Mouse (Mus musculus) forebrain, embryonic 11.5 days (tissue): Measurements from ENCODE around the gene Slc25a12. TPM values are rescaled to one million over a fixed set of nuclear protein-coding genes. Genes with fewer than 3 reads are reported as not detected.

Experiments used
- ATAC-seq: fragments of 200-750 bp; cut with Nextera tagmentation; replicated peaks from 2 replicates; pipeline ENCODE4 v1.8.0; 2017; ENCODE audit warnings: moderate TSS enrichment; ENCODE audit not compliant: low FRiP score
- DNase-seq: peaks from one replicate; pipeline ENCODE4 v3.0.0-alpha.2; 2017; ENCODE audit warnings: low spot score
- H3K27ac ChIP-seq: fragments of 300-500 bp; sonication (generic); 2 replicates; pipeline ENCODE4 v1.5.1; 2014; ENCODE audit warnings: low read depth, low read length
- H3K27me3 ChIP-seq: fragments of 300-500 bp; sonication (generic); 2 replicates; pipeline ENCODE4 v1.6.1; 2014; ENCODE audit warnings: mild to moderate bottlenecking, low read length, mixed read lengths; ENCODE audit not compliant: control insufficient read depth, insufficient read depth
- H3K36me3 ChIP-seq: fragments of 300-500 bp; sonication (generic); 2 replicates; pipeline ENCODE4 v1.6.1; 2014; ENCODE audit warnings: mild to moderate bottlenecking, low read length, moderate library complexity, mixed read lengths; ENCODE audit not compliant: control insufficient read depth, insufficient read depth
- H3K4me1 ChIP-seq: fragments of 300-500 bp; sonication (generic); replicated peaks from 2 replicates; pipeline ENCODE4 v1.6.1; 2014; ENCODE audit warnings: low read length, mixed read lengths; ENCODE audit not compliant: control insufficient read depth, insufficient read depth
- H3K4me2 ChIP-seq: fragments of 300-500 bp; sonication (generic); 2 replicates; pipeline ENCODE4 v1.6.1; 2014; ENCODE audit warnings: low read depth, mild to moderate bottlenecking, low read length, moderate library complexity, mixed read lengths; ENCODE audit not compliant: severe bottlenecking
- H3K4me3 ChIP-seq: fragments of 300-500 bp; sonication (generic); 2 replicates; pipeline ENCODE4 v1.5.1; 2014; ENCODE audit warnings: low read depth, low read length
- H3K9ac ChIP-seq: fragments of 300-500 bp; sonication (generic); 2 replicates; pipeline ENCODE4 v1.6.1; 2014; ENCODE audit warnings: low read length
- H3K9me3 ChIP-seq: fragments of 300-500 bp; sonication (generic); 2 replicates; pipeline ENCODE4 v1.6.1; 2016; ENCODE audit warnings: low read length, mixed read lengths; ENCODE audit not compliant: control insufficient read depth
- WGBS: fragments of 180-500 bp; shearing (Covaris S2); extraction: QIAGEN DNeasy Blood & Tissue Kit; methylation state at CpG from one replicate; pipeline ENCODE4 v1.1.7; 2014; 5-methylcytosine and 5-hydroxymethylcytosine counted together
- polyA plus RNA-seq: library from polyadenylated mRNA; unstranded; fragments of >200 nt; fragmentation: Nextera tagmentation; extraction: Ambion mirVana; gene quantifications from 2 replicates; pipeline ENCODE4 v1.2.1, GENCODE M21; 2014

Gene Slc25a12
- polyA plus RNA-seq: 50.6 and 55.8 TPM in 2 replicates

DNA sequence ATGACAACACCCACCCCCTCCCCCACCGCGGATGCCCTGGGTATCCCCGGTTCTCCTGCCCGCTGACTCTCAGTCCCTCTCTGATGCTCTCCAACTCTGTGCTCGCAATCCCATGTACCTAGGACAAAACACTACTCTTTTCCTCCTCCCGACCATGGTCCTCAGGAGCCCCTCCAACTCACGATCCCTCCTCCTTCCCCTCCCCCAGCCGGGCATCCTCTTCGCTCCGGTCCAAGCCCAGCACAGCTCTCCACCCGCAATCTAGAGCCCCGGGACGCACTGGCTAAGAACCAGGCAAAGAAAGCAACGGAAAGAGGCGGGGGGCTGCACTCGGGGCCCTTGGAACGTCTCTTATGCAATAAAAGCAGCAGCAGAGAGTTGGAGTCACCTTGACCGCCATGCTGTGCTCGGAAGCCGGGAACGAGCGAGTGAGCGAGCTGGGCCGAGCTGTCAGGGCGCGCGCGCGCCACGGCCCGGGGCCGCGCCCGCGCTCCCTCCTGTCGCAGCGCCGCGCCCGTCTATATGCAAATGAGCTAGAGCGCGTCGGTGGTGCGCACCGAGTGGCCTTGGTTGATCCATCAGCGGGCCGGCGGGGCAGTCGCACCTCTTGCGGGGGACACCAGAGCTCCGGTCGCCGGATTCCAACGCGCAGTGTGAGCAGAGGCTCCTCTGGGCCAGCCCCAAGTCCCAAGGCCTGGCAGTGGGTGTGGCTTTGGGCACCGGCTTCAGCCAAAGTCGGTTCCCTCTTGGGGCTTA lies at the start of gene Slc25a12:
TSS of gene Slc25a12 (minus strand) at position 625 of the 756 bp plus-strand sequence.
- Histone ChIP-seq H3K4me2 (peak within 1 kb of the TSS; percentile 65), H3K4me1 (peaks cover 2% of the 10 kb centered on the region; the same call in 1 of the 2 replicates), H3K27ac (no peak within 1 kb of the TSS), H3K9ac (peak within 1 kb of the TSS; percentile 61), H3K9me3 (no peaks in the 10 kb centered on the region), H3K4me3 (peak within 1 kb of the TSS; percentile 51), H3K27me3 (no peaks in the 10 kb centered on the region), H3K36me3 (no peaks in the 10 kb centered on the region)
- ATAC-seq (peak; percentile 95), DNase-seq (peak; percentile 91)
- under 1% methylated on average over 57 of the region's 57 CpGs for WGBS

DNA sequence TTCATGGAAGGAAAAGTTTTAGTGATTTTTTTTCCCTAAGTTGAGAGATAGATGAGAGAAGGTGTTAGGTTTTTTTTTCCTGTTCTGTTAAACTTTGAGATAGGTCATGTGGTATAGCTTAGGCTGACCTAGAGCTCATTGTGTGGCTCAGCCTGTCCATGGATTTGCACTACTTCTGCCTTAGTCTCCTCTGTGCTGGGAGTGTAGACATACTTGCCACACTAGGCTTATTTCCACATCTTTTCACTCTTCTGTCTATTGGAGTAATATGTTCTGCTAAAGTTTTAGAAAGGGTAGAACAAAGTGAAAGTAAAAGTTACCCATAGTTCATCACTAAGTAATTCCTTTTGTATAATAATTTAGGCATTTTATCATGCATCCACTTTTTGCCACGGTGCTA lies 38.1 kb upstream of the Slc25a12 start:
- Histone ChIP-seq H3K27ac (no peak overlapping the region), H3K9ac (no peak overlapping the region), H3K27me3 (no peaks in the 10 kb centered on the region), H3K4me2 (no peak overlapping the region), H3K4me3 (no peak overlapping the region), H3K9me3 (no peaks in the 10 kb centered on the region), H3K36me3 (peaks cover 3% of the 10 kb centered on the region; the same call in 1 of the 2 replicates), H3K4me1 (no peaks in the 10 kb centered on the region)
- ATAC-seq (no peak), DNase-seq (no peak)
- WGBS: 98% methylated on average over 1 of the region's 1 CpGs

DNA sequence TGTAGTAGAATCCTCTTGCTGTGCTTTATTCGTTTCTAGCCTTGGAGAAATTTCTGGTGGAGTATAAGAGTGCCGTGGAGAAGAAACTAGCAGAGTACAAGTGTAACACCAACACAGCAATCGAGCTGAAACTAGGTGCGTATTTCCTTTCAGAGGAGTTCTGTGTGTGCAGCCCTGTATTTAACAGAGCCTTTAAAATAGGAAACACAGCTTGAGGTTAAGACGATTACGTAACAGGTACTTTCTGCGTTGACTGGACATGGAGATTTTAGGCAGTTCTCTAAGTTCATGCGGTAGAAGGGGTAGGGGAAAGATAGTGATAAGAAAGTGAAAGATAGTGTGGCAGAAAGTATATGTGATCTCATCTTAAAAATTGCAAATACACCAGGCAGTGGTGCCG lies 22.3 kb upstream of the Slc25a12 start:
- Histone ChIP-seq H3K9ac (peak overlapping the region; percentile 86), H3K4me3 (peak overlapping the region; percentile 79), H3K27ac (no peak overlapping the region), H3K9me3 (no peaks in the 10 kb centered on the region), H3K36me3 (peaks cover 2% of the 10 kb centered on the region; the same call in 1 of the 2 replicates), H3K4me2 (peak overlapping the region; percentile 61), H3K4me1 (no peaks in the 10 kb centered on the region; the same call in 1 of the 2 replicates), H3K27me3 (no peaks in the 10 kb centered on the region)
- ATAC-seq (no peak), DNase-seq (no peak)
- WGBS: 67% methylated on average over 9 of the region's 9 CpGs

DNA sequence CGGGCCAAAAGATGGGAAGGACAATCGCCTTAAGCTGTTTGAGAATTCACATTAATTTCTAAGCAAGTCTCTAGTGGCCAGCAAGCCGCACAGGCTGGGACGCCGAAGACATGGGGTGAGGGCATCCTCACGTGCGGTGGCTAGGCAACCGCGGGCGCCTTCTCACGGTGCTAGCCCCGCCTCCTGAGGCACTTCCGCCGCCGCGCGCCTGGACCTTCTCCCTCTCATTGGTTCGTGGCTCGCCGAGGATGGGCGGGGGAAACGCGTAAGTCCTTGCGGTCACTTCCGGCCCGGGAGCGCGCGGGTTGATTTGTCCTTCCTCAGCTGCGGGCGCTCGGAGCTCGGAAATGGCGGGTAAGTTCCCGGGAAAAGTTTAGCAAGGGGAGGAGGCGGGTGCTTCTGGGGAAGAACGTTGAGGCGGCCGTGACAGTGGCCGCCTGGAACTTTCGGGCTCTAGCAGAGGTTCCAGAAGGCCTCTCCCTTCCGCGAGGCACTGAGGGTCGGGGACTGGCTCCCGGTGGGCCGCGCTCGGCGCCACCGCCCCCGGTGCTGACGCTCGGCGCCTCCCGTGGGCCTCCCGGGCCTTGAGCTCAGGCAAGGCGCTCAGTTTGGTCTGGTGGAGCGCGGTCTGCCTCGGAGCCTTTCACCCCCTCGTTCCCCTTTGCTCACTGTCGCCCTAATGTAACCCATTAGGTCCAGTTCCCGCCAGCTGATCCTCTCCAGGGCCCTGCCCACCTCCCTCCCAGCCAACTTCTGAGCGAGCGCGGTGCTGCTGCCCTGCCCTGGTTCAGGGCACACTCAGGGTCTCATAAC lies 21.6 kb upstream of the Slc25a12 start, which contains the start of gene Hat1:
TSS of gene Hat1 (plus strand) at position 8 of the 813 bp plus-strand sequence.
- H3K4me2 ChIP-seq: peak within 1 kb of the TSS; percentile 61
- ATAC-seq (peak; percentile 99), DNase-seq (peak; percentile 99)
- H3K4me1 ChIP-seq: no peaks in the 10 kb centered on the region; the same call in 1 of the 2 replicates
- H3K9me3 ChIP-seq: no peaks in the 10 kb centered on the region
- WGBS: under 1% methylated on average over 66 of the region's 66 CpGs
- peak within 1 kb of the TSS; percentile 47; the same call in 1 of the 2 replicates for H3K27ac ChIP-seq
- peaks cover 2% of the 10 kb centered on the region; the same call in 1 of the 2 replicates for H3K36me3 ChIP-seq
- H3K9ac ChIP-seq: peak within 1 kb of the TSS; percentile 86
- H3K4me3 ChIP-seq: peak within 1 kb of the TSS; percentile 79
- H3K27me3 ChIP-seq: no peaks in the 10 kb centered on the region

DNA sequence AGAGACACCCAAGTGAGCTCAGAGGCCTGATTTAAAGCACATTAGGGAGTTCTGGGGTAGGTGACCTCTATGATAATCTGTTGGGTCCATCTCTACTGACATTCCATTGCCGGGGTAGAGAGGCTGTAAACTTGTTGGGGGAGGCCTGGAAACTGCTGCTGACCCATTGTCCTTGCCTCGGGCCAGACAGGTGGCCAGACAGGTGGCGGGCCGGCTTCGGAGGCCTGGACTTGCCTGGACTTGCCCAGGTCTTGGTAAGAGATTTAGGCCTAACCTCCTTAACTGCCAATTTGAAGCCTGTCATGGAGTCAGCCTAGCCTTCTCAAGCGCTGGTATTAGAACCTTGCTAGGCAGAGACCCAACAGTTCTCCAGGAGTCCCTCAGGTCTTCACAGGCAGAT lies 20.2 kb upstream of the Slc25a12 start:
- no peak for DNase-seq
- H3K27me3 ChIP-seq: no peaks in the 10 kb centered on the region
- H3K27ac ChIP-seq: no peak overlapping the region

DNA sequence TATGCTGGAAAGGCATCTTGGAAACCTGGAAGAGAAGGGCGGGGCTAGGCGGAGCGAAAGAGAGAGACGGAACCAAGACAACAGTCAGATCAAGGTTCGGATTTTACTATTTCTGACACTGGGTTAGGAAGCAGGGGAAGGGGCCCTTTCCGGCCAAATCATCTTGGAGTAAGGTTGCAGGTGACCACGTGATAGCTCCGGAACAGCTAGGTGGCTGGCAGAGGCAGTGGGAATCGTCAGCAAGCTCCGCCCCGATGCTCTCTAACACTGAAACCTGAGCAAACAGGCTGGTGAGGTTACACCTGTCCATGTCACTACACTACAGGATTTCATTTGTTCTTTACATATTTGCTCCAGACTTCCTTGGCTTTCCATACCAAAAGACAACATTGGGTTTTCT lies 16.3 kb upstream of the Slc25a12 start:
- no peak for DNase-seq
- H3K4me1 ChIP-seq: no peaks in the 10 kb centered on the region
- H3K9ac ChIP-seq: no peak overlapping the region
- 45% methylated on average over 11 of the region's 11 CpGs for WGBS
- H3K4me3 ChIP-seq: no peak overlapping the region
- no peak overlapping the region for H3K27ac ChIP-seq
- no peaks in the 10 kb centered on the region for H3K36me3 ChIP-seq
- no peak for ATAC-seq
- no peak overlapping the region for H3K4me2 ChIP-seq
- no peaks in the 10 kb centered on the region for H3K27me3 ChIP-seq
- H3K9me3 ChIP-seq: no peaks in the 10 kb centered on the region

More for the DNA sequence above, 20.2 kb upstream of the Slc25a12 start:
- Histone ChIP-seq H3K4me3 (no peak overlapping the region), H3K4me1 (no peaks in the 10 kb centered on the region; the same call in 1 of the 2 replicates), H3K9ac (no peak overlapping the region; the same call in 1 of the 2 replicates), H3K36me3 (peaks cover under 1% of the 10 kb centered on the region; the same call in 1 of the 2 replicates), H3K4me2 (no peak overlapping the region), H3K9me3 (no peaks in the 10 kb centered on the region)
- ATAC-seq: no peak
- WGBS: 93% methylated on average over 6 of the region's 6 CpGs

DNA sequence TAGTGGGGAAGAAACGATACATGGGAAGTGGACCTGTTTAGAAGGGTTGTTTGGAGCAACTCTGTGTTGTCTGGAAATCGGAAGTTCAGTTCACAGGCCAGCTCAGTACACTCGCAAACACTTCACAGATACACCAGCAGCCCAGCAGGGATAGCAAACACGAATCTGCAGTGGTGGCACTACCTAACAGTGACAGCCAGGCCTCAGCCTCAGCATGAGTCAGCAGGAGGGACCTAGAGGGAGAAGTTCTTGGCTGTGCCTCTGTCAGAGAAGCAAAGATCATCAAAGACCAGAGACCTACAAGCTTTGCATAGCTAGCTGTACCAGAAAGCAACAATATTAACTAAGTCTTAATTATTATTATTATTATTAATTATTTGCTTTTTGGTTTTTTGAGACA lies 14.4 kb upstream of the Slc25a12 start:
- Histone ChIP-seq H3K4me1 (no peaks in the 10 kb centered on the region), H3K4me2 (no peak overlapping the region), H3K9ac (no peak overlapping the region), H3K9me3 (no peaks in the 10 kb centered on the region), H3K36me3 (no peaks in the 10 kb centered on the region), H3K27ac (no peak overlapping the region), H3K4me3 (no peak overlapping the region), H3K27me3 (no peaks in the 10 kb centered on the region)
- DNase-seq (no peak), ATAC-seq (no peak)
- 84% methylated on average over 4 of the region's 4 CpGs for WGBS

DNA sequence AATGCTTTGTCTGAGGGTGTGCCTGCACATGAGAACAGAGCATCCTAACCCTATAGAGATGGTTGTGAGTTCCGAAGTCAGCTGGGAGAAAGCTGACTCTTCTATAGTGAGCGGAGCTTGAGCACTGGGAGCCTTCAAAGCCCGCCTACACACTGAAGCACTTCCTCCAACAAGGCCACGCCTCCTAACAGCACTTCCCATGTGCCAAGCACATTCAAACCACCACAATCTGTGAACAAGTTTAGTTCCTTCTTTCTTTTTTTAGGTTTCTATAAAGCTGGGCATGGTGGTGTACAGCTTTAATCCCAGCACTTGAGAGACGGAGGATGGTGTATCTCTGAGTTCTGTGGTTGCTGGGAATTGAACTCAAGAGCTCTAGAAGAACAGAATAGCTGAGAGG lies 9.9 kb upstream of the Slc25a12 start:
- WGBS: 88% methylated on average over 5 of the region's 5 CpGs
- DNase-seq: no peak
- Histone ChIP-seq H3K4me2 (no peak overlapping the region), H3K4me1 (no peaks in the 10 kb centered on the region), H3K27ac (no peak overlapping the region), H3K9ac (no peak overlapping the region), H3K36me3 (no peaks in the 10 kb centered on the region), H3K27me3 (no peaks in the 10 kb centered on the region), H3K4me3 (no peak overlapping the region), H3K9me3 (no peaks in the 10 kb centered on the region)
- ATAC-seq: no peak
